Mouse (Mus musculus): Measurements from ENCODE around the gene a.
"Not testable (repeated sequence)": the region's sequence is repeated elsewhere in the genome, so short reads cannot be mapped to it uniquely, and the experiment has no call there.

The a gene

GRCm38 (mm10) chr2:154922134-154922533, 130.9 kb downstream of the a start:
- DNase-seq (ENCODE audit: extremely low spot score): not testable (repeated sequence)

DNA sequence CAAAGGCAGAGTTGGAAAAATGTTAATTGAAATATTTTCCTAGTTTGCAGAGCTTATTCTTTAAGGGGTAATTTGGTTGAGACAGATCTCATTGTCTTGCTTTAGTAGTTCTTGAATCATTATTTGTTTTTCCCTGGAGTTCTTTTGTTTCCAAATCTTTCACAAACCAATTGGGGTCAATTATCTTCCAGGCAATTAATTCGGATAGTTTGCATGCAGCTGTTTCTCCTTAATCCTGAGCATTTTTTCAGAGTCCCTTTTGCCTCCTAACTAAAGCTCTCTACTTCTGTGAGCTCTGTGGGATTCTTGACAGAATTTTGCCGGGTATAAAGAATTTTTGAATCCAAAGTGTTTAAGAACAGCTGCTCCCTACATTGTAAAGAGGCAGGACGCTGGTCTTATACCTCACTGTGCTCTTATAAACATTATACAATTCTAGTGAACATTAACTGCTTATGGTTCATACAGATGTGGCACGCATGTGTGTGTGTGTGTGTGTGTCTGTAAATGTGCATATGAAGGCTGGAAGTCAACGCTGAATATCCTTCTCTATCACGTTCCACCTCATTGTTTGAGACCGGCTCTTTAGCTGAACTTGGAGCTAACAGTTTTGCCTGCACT, 134.3 kb downstream of the a start:
- no peak for DNase-seq (ENCODE audit: extremely low spot score)

DNA sequence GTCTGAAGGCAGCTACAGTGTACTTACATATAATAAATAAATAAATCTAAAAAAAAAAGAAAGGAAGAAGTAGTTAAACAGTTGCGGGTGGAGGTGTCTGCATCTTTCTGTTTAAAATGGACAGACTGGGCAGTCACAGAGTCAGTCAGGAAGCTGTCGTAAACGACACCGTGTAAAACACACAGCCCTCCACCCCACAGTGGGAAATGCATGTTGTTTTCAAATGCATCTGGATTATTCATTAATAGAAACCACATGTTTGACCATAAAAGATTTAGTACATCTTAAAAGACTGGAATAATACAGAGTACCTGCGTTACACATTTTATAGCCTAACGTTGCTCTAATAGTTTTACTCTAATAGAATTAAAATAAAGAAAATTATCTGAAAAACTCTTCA, 135.6 kb downstream of the a start:
- DNase-seq (ENCODE audit: extremely low spot score): no peak

DNA sequence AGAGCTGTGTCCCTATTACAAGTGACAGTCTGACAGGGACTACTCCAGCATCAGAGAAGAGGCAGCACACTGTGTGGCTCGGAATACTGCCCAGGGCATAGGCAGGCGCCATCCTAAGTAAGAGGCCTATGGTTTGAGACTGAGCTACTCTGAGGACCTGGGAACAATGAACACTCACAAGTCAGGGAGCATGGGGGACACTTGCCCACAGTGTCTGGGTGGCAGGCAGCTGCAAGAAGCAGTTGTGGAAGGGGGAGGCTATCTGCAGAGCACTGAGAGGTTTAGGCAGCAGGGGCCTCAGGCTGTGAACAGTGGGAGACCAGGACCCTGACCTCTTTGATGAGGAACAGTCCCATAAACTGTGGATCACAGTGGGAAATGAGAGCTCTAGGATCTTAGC, 137.1 kb downstream of the a start:
- no peak for DNase-seq (ENCODE audit: extremely low spot score)

DNA sequence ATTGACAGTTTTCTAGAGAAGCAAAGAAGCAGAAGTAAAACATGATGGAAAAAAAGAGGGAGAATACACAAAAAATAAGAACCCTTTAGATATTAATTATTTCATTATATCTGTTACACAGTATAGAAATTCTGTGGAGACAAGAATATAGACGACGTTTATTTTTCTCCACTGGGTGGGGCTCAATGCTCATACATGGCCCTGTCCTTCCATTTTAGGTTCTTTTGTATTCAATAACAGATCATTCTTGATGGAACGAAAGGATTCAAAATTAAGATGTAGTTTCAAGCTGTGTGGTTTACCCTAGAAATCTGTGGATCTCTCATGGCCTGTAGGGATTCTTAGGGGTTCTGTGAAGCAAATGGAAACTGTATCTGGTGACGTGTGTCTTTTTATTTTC, 142.7 kb downstream of the a start:
- no peak for DNase-seq (ENCODE audit: extremely low spot score)

- DNase-seq (ENCODE audit: extremely low spot score): no peak
Observed at GRCm38 (mm10) chr2:154936106-154936505, 144.9 kb downstream of the a start.

DNA sequence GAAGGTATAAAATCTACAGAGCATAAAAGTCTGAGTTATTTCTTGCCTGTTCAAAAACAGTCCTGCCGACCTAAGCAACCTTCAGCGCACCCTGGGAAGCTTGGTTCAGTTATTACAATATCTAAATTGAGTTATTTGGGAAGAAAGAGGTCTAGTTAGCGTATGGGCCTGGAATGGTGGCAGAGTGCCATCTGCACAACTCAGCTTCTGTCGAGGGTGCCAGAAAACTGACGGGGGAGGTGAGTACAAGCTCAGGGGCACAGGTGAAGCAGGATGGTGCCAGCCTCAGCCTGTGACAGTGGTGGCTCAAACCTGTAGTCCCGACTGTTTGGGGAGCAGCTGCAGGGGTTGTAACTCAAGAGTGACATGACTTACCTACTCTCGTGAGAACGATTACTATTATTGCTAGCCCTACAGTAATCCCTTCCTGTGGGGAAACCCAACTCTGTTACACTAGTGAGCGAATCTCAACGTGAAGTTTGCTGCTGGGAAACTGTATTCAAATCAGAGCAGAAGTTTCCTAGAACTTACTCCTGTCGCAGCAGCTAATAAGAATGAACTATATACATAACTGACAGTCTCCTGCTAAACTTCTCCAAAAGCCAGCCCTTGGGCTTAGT, 145.4 kb downstream of the a start:
- DNase-seq (ENCODE audit: extremely low spot score): no peak

- no peak for DNase-seq (ENCODE audit: extremely low spot score)
Observed at GRCm38 (mm10) chr2:154937547-154938390, 146.6 kb downstream of the a start.

DNA sequence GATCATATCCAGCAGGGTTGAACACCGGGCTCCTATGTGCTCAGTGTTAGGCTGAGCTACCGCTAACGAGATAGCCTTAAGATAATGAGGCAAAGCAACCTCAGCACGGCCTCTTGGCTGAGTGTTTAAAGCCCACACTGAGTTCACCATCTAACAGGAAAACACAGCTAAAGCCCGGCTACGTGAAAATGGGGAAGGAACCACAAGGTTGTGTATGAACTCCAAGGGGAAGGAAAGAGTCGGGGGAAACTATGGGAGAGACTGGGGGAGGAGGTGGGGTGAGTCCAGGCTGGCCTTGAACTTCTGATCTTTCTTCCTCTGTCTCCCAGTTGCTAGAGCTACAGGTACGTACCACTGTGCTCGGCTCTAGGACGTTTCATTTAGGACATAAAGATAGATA, 150.8 kb downstream of the a start:
- DNase-seq (ENCODE audit: extremely low spot score): no peak

GRCm38 (mm10) chr2:154942546-154942945, 151.3 kb downstream of the a start:
- DNase-seq (ENCODE audit: extremely low spot score): no peak

DNA sequence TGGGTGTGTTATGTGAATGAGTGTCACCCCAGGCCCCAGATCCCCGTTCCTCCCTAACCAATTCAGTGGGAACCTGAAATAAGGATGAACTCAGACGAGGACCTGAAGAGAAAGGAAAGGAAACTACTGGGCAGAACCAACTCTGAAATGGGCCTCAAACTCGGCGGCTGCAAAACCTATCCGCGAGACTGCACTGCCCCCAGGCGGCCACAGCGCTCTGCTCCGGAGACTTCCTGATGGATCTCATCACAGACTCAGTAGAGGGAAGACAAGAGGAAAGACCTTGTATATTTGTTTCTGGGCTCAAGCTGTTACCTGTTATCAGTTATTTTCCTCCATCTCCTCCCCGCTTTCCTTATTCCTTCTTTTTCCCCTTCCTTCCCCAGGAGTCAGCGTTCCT, 151.9 kb downstream of the a start:
- peak; percentile 73 for DNase-seq (ENCODE audit: extremely low spot score)

DNA sequence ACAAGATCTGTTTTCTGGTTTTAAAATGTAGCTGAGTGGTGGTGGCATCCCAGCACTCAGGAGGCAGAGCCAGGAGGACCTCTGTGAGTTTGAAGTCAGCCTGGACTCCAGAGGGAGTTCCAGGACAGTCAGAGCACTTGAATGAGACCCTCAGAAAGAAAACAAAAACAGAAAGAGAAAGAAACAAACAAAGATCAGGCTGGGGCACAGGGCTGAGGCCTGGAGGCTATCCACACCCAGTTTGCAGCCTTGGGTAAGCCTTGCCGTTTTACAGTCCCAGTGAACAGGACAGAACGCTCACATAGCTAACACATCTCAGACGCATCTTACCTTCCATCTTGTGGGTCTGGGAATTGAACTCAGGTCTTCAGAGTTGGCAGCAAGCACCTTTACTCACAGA, 155.7 kb downstream of the a start:
- DNase-seq (ENCODE audit: extremely low spot score): no peak

GRCm38 (mm10) chr2:154949352-154949751, 158.2 kb downstream of the a start:
- no peak for DNase-seq (ENCODE audit: extremely low spot score)

DNA sequence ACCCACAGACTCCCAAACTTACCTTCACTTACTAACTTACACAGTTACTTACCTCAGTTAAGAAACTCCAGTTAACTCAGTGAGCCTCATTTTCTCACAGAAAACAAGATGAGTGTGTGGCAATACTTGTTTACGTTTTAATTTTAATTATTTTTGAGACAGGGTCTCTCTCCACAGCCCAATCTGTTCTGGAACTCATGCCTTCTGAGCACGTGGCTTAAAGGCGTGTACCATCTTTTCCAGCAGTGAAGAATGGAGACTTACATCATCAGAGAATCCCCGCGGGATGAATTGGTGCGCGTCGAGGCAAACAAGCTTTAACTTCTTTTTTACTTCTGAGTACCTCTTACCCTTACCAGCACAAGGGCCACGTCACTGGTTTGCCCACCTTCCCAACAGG, 158.7 kb downstream of the a start:
- no peak for DNase-seq (ENCODE audit: extremely low spot score)

DNA sequence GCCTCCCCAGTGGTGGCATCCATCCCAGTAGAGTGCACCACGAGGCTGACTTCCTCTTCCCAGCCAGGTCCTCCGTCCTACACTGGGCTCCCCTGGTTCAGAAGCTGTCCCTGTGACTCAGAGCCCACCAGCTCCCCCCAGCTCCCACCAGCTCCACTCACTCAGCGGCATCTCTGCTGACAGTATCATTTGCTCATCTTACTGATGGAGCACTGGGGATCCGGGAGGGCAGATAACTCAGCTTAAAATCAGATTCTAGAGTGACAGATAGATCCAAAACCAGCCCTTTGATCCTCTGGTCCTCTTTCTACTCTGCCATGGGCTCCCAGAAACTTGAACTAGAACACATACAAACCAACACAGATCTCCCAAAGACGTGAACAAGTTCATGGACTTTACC, 159.4 kb downstream of the a start:
- DNase-seq (ENCODE audit: extremely low spot score): no peak

GRCm38 (mm10) chr2:154959486-154959885, 168.3 kb downstream of the a start:
- DNase-seq (ENCODE audit: extremely low spot score): no peak

GRCm38 (mm10) chr2:154959909-154960308, 168.7 kb downstream of the a start:
- DNase-seq (ENCODE audit: extremely low spot score): no peak

DNA sequence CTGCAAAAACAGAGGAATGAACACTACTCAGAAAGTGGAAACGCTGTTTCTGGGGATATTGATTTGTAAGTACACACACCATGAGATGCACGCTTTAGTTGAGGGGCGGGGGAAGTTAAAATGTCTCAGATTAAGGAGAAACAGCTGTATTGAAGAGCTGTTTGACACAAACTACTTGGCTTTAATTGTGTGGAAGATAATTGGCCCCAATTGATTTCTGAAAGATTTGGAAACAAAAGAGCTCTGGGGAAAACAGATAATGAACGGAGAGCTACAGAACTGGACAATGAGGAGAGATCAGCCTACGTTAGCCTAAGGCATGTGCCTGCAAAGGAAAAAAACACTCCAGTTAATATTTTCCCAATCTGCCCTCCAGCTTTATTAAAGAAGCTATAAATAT, 172.0 kb downstream of the a start:
- no peak for DNase-seq (ENCODE audit: extremely low spot score)

DNA sequence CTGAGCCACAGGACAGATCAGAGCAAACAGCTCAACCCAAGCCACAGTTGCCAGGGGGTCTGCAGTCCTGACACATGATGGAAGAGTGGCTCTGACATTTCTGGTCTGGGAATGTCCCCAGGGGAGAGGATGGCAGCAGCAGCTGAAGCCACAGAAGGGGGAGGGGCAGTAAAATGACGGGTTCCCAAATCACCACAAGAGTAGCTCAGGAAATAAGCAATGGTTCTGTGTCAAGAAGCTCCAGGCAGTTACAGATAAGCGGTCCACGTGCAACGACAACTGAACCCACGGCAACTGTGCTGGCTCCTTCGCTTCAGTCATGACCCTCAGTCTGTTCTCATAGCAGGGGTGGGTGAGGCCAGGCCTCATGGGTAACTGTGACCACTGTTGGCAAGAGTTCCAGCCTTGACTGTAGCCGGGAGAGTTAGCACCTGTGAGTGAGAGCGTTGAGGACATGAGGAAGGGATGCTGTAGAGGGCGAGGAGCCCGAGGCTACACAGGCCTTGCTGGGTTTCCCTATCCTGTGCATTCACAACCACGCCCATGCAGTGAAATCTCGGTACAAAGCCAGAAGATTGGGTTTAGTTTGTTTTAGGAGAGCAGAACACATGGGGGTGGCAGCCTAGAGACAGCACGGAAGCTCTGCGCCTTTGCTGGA, 178.7 kb downstream of the a start:
- DNase-seq (ENCODE audit: extremely low spot score): not testable (repeated sequence)

DNA sequence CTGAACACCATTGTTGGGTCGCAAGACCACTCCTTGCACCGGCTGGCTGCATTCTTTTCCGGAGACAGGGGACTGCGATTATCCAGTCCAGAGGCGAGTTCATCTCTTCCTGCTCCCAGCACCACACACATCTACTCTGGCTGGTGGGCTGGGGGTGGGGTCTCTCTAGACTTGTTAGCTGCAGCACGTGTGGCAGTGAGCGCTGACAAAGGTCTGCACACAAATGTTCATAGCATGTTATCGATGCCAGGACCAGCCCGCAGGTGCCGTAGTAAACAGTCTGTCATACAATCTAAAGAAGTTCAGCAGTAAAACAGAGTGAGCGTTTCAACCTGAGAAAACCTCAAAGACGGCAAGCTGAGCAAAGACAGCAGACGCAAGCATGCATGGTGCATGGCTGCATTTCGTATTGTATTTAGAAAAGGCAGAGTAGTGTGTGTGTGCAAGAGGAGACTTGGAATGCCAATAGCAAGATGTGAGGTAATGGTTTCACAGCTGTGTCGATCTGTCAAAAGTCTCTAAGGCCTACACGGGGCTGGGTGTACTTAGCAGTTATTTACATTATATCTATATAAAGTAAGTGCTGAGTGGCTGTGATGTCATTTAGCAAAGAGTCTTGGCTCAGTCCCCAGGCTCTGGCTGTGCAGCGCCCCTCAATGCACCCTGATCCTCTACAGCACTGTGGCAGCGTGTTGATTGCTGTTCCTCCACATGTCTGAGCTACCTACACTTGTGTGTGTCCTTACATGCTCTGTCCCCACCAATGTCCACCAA, 180.9 kb downstream of the a start:
- DNase-seq (ENCODE audit: extremely low spot score): no peak

DNA sequence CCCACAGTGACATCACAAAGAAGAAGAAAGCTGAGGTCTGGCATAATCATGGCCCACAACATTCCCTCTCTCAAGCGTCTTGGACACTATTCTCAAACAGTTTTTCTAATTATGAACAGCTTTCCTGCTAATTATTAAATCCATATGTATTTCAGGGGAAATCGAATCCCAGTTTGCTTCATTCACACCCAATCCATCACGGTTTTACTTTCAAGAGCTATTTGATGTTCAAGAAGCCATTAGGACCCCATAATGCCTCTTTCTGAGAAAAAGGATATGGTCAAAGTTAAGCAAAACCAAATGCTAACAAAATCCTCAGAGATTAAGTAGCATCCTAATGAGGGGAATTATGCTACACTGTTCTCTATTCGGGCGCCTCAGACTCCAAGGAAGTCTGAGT, 181.8 kb downstream of the a start:
- no peak for DNase-seq (ENCODE audit: extremely low spot score)

DNA sequence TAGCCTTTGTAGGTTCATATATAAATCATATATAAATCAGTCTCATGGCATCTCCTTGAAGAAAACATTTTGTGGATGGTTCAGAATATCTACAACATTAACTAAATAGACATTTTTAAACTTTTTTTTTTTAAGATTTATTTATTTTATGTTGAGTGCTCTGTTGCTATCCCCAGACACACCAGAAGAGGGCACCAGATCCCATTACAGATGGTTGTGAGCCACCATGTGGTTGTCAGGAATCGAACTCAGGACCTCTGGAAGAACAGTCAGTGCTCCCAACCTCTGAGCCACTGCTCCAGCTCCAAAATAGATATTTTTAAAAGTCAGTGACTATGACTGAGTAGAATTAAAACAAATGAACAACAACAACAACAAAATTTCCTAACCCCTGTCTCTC, 195.4 kb downstream of the a start:
- DNase-seq (ENCODE audit: extremely low spot score): no peak

Data from embryo, embryonic 9.5 days (tissue).